Mouse (Mus musculus) neural tube, embryonic 10.5 days (tissue): Measurements from ENCODE around the gene Gm37240.
A peak's percentile ranks its signal among the peaks of the same experiment; 100 is the strongest.

Experiments
- DNase-seq: peaks from one replicate; pipeline ENCODE4 v3.0.0-alpha.2; 2017; ENCODE audit warnings: low spot score; ENCODE audit errors: extremely low spot score

Gene Gm37240

DNA sequence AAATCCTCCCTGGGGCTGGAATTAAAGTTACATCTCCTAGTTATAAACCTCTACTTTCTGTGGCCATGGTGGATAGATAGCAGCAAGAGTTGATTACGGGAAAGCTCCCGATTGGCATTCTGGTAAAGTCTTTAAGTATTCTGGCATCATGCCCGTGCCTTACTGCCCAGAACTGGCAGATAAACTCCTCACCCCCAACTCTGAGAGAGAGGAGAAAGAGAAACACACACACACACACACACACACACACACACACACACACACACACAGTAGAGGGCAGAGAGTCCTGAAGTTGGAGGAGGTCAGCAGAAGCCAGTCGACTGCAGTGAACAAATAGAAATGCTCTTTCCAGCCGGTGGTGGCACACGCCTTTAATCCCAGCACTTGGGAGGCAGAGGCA is 1250.2 kb downstream of the Gm37240 start:
- no peak for DNase-seq

DNA sequence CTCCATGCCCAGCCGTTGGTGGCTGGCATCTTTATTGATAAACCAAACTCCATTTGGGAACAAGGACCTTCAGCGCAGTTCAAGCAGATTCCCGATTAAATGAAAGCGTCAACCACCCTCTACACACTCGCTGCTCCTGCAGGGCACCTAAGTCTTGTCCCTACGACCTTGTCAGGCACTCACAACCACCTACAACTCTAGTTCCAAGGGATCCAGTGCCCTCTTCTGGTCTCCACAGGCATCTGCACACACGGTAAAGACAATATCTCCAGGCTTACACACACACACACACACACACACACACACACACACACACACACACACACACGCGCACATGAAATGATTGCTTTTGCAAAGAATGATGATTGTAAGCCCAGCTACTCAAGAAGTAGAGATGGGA is 1255.7 kb downstream of the Gm37240 start:
- no peak for DNase-seq

DNA sequence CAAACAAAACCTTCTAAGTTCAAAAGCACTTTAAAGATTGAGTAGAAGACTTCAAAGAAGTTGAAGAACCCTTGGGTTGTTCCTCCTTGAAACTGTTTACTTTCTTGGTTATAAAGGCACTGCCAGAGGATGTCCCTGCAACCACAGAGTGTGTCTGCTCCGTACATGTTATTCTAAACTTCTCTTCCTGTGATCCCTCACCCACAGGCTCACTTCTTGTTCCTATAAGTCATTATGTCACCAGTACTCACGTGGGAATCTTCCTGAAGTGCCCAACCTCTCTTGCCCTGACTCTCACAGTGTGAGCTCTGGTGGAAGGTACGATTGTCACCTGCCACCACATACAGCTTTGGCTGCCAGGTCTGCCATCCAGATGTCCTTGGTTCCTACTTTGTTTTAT is 1265.3 kb downstream of the Gm37240 start:
- no peak for DNase-seq

DNA sequence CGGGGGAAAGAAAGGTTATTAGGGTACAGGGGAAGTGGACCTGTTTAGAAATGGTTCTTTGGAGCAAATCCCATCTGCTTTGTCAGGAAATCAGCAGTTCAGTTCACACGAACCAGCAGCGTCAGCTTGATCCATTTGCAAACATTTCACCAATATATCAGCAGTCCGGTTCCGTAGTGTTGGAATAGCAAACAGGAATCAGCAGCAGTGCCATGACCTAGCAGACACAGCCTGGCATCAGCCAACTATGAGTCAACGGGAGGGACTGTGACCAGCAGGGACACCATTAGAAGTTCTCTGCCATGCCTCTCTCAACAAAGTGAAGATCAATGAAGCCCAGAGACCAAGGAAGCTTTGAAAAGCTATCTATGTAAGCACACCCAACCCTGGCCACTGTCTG is 1267.6 kb downstream of the Gm37240 start:
- DNase-seq: no peak

DNA sequence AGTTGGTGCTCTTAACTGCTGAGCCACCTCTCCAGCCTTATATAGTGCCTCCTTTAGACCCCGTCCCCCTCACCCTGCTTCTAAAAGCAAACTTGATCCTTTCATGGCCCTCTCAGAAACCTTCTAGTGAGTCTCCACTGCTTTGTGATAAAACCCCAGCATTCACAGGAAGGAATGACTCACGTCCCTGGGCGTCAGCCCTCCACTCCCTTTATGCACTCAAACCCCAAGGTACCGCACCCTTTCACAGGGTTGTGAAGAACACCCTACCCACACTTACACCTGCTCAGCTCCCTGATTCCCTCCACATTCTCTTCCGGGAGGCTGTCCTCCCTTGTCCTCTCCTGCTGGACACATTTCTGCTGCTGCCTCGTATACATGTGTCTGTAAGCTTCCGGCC is 1268.3 kb downstream of the Gm37240 start:
- DNase-seq: no peak

DNA sequence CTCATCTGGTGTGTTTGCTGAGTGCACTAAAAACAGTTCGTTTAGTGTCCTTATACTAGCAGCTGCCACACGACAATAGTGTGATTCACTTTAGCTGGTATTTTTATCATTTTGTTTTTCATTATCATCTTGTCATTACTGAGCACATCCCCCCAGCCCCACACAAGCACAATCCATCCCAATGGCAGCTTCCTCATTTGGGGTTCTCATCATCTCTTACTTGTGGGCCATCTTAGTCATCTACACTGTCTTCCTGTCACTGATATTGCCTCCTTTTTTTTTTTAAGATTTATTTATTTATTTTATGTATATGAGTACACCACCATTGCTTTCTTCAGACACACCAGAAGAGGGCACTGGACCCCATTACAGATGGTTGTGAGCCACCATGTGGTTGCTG is 1268.7 kb downstream of the Gm37240 start:
- DNase-seq: no peak

DNA sequence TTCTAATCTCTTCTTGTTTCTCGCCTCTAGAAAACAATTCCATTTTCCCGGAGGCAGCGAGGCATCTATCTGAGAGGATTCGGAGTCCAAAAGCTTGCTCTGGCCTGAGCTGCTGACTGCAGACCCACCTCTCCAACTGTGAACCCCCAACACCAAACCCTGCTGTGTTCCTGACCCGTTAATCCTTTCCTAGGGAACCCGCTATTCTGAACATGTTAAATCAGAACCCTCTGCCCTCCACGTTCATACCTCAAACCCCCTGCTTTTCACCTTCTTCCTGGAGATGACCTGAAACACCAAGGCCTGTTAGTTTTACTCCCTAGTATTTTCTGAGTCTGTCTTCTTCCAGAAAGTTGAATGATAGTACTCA is 1271.5 kb downstream of the Gm37240 start:
- no peak for DNase-seq

DNA sequence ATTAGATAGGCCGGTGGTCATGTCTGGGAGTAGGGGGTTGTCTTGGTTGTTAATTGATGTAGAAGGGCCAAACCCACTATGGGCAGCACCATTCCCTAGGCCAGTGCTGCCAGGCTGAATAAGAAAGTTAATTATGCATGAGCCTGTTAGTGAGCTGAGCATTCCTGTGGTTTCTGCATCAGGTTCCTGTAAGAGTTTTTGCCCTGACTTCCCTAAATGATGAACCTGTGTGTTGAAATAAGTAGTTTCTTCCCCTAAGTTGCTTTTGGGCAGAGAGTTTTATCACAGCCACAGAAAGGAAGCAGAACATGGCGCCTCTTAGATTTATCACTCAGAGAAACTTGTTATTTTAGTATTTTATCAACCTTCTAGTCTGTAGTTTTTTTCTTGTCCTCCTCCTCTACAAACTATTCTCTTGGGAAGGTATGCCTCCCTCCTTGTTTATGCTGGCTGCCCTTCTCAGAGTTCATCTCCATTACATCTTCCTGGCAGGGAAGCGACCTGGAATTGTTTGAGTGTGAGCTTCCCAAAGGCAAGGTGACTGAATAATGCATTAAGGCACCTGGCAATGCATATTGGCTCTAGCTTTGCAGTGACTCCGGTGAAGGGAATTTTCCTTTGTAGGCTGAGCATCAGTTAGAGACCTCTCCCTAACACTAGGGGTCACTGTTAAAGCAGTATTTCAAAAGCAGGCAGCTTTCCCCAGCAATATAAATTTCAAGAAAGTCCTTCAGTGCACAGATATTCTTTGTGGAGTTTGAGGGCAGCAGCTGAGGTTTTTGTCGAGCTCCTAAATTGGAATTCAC is 1272.1 kb downstream of the Gm37240 start:
- DNase-seq: no peak

DNA sequence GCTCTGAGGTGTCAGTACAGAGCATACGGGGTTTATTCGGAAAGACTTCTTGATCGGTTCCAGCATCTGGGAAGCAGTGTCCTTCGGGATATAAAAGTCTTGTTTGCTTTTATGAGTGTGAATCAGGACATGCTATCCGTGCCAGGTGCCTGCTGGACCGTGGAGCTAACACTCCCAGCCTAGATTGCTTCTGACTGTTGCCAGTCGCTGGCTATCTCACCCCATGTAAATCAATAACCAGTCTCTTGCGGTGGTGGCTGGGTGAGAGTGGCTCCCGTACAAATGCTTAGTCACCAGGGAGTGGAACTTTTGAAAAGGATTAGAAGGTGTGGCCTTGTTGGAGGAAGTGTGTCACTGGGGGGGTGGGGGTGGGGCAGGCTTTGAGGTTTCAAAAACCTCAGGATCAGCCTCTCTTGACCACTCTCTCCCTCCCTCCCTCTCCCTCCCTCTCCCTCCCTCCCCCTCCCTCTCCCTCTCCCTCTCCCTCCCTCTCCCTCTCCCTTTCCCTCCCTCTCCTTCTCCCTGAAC is 1277.1 kb downstream of the Gm37240 start:
- no peak for DNase-seq

DNA sequence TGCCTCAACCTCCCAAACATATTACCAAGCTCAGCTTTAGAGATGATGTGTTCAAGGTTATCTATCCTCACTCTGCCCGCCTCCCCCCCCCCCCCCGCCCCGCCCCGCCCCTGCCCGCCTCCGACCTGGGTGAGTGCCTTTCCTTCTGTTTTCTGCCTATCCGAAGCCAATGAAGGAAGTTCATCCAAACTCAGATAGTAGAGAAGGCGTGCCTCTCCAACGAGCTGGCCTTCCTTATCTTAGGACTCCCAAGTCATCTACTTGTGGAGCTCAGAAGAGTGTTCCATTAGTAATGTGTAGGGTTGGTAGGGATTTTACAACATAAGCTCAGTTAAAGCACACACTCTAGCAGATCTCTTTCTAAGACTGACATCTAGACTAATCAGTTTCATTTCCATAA is 1284.1 kb downstream of the Gm37240 start:
- DNase-seq: no peak

DNA sequence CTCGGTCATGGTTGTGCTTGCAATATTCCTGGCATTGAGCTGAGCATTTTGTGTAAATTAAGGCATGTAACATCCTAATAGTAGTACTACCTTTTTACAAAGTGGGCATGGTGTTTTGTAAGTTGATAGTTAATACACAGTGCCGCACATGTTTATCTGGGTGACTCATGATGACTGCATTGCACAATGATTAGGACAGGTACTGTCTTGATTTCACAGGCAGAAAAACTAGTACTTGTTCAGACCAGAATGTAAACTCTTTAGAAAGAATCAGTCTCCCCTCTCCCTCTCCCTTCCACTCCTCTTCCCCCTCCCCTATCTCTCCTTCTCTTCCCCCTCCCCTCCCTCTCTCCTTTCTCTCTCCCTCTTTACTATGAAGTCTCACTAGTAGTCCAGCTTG is 1284.6 kb downstream of the Gm37240 start:
- no peak for DNase-seq

DNA sequence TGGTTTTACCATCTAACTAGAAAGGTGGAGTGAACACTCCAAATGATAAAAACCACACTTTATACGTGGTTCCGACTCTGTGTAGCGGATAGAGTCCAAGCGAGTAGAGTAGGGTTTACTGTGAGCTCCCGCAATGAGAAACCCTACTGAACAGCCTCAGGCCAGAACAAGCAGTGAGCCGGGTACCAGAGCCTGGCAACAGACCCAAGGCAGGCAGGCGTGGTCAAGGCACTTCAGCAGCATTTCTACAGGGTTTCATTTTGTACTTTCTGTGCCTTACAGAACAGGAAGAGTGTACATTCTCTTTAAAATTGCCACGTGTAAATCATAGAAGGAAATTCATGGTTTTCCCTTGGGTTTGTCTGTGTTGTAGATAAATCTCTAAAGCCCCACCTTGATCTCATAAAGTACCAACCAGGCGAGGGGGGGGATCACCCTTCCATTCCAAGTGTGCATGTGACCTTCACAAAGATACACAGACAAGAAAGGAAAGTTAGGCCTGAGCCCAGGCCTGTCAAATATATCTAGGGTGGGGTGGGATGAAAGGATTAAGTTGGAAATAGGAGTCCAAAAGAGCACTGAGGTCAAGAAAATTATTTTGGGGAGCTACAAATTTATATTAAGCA is 1285.3 kb downstream of the Gm37240 start:
- DNase-seq: no peak

DNA sequence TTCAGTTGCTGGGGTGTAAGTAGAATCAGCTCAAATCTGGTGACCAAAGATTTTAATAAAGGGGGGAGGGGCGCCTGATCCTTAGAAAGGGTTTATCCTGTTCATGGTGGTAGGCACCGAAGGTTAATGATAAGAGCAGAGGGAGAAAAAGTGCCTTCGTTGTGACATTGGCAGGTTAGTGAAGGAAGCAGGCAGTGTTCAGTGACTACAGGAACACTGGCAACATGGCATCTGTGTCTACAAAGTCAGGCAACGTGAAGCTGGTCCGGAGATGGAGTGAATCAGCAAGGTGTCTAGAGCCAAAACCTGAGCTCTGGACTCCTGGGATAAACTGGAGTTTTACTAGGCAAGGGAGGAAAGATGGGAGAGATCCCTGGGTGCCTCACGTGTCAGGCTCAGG is 1288.6 kb downstream of the Gm37240 start:
- no peak for DNase-seq

DNA sequence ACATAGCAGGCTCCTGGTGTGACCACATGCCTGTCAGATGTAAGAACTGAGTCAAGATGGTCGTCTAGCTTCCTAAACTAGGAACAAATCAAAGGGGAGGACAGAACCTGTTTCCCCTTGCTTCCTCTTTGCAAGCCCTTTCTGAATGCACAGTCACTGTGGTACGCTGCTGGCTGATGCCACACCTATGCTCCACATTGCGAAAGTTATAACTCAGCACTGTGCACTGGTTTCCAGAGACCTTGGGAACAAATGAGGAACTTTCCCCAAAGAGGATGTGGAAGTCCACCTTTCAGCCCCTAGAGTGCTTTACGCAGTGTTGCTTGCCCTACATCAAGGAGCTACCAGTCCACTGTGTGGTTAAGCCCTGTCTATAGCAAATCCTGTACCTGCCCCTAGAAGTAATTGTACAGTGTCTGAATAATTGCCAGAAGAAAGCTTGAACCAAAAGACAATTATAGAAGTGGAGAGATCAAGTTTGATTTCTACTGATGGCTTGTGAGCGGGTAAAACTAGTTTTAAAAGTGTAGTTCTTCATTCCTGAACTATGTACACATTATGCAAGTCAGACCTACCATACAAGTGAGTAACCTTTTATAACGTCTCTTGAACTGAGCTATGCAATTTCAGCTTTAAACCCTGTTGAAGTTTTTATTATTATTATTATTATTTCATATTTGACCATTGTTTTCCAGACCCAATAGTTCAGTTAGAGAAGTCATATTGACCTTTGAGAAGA is 1289.2 kb downstream of the Gm37240 start:
- DNase-seq: no peak

DNA sequence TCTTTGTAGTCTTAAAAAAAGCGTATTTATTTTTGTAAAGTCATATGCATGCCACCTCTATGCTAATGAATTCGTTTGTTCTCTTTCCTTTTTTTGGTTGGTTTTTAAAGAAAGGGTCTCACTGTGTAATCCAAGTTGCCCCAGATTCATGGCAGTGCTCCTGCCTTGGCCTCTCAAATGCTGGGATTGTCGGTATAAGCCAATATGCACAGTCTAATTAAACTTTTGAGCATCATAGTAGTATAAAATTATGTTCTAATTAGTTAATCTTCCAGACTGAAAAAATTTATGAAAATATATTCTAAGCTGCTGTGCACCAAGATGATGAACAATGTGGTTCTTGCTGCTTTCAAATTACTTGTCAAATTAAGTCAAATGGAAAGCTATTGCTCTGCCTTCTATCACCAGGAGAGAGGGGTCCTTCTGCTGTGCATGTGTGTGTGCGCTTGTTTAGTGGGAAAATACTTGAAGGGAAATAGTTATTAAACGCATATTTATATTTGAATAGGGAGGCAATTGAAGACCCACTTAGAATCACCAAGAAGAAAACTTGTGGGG is 1291.6 kb downstream of the Gm37240 start:
- DNase-seq: no peak

DNA sequence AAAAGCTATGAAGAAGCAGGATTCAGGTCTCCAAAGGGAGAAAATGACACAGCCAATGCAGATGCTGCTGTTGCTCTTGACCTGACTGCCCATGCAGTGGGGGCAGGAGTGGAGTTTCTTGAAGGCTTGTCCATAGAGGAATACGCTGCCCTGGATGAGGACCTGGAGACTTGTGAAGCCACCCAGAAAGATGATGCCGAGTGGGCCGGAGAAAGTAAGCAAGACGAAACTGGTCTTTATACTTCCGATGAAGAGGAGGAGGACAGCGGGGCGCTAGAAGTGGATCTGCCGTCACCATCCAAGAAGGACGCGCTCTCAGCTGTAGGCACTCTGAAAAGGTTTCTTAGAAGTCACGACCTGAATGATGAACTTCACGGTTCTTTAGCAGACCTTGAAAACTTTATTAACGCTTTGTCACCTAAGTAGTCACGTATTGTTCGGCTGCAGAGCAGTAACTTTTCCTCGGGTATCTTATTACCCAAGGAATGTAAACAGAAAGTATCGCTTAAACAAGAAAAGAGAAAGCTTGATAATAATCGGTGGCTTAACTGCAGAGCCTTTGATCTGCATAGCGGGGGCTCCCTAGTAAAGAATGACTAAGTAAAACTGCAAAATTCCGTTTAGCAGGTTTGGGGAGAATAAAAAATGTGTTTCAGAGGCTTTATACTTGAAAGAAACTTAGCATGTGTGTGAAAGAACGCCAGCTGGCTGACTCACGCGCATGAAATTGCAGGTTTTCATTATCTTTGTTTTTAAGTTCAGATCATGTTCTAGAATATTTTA is 1292.2 kb downstream of the Gm37240 start:
- DNase-seq: peak; percentile 40

DNA sequence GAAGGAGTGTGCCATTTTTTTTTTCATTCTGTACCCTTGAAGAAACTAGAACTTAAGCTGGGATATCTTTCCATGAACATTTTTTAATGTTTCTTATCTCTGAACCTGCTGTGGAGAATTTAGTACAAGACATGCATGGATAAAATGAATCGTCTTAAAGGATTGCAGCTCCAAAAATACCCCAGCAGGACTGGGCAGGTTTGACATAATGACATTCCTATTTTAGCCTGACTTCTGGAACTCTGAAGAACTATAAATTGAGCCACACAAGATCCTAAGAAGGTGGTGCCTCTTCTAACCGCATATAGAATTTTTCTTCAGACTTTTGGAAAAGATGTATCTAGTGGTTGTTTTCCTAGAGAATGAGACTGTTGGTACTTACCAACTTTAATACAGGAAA is 1294.0 kb downstream of the Gm37240 start, which contains the start of gene Tigd4:
TSS of gene Tigd4 (plus strand) at position 301 of the 400 bp plus-strand sequence.
- no peak for DNase-seq

DNA sequence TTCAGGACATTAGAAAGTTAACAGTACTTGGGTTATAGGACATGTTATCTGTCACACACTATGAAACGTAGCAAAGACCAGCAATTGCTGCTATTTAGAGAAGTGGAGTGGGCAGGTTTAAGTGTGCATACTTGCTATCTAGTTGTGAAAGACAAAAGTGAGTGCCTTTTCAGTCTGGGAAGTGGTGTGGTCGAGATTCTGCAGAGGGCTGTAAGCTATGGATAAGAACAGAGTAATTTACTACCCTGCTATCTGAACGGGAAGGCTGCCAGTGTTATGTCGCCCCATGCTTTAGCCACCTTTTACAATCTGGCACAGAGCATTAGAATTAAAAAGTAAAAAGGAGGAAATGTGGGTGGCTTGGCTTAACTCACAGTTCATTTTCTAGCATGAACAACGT is 1300.6 kb downstream of the Gm37240 start:
- no peak for DNase-seq

DNA sequence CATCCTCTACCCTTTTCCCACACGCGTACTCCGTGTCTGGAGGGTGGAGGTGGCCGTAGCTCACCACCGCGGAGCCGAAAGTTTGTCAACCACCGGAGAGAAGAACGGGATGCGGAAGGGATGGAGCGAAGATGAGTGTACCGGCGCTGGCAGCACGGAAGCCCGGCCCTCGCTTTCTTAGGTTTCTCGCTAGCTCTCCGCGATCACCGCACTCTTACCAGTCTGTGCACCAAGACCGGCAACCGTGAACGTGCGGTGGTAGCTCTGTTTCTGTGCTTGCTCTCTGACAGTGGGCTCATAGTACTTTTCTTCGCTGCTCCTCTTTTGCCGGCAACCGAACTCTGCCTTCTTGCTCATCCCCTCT is 1304.4 kb downstream of the Gm37240 start:
- DNase-seq: no peak

DNA sequence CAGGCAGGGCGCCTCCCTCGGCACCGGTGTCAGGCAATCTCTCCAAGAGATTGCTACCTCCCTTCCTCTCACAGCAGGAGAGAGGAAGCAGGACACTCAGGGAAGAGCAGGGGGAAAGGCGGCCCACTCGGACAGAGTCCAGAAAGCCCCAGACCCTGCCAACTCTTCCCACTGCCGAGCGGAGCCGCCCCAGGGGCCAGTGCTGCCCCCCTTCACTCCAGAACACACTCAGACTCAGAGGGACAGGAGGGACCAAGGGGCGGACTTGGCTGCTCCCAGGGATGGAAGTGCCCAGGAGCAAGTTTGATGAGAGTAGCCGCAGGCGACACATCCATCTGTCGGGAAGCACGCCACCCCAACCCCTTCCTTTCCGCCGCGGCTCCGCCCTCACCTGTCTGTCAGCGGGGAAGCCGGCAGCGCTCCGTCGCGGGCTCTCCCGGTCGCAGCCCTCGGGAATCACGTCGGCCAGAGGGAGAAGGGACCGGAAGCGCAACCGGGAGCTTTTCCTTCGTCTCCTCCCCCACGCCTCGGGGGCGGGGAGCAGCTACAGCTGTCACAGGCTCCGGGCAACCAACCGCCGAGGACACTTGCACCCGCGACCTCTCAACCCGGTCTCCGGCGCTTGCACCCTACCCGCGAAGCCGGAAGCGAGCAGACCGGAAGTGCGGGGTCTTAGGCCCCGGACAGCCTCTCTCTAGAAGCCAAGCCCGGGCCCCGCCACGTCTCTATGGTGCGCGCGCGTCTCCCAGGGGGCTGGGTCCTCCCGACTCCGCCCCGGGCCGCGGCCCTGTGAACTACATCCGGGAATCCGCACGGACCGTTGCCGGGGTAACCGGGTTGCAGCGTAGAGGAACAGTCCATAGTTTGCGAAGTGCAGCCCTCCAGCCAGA is 1305.0 kb downstream of the Gm37240 start, which contains the start of gene Arfip1:
TSS of gene Arfip1 (minus strand) at position 603 of the 890 bp plus-strand sequence.
- peak; percentile 100 for DNase-seq
